Mouse (Mus musculus) heart, embryonic 16.5 days (tissue): ENCODE results near the gene Pym1. TPM values are rescaled to one million over a fixed set of nuclear protein-coding genes. Genes with fewer than 3 reads are reported as not detected.

ENCODE experiments used
- ATAC-seq: fragments of 200-750 bp; cut with Nextera tagmentation; replicated peaks from 2 replicates; pipeline ENCODE4 v1.8.0; 2017; ENCODE audit warnings: moderate number of reproducible peaks; ENCODE audit not compliant: insufficient read depth, low FRiP score; ENCODE audit errors: extremely low read depth
- H3K27ac ChIP-seq: fragments of 300-500 bp; sonication (generic); 2 replicates; pipeline ENCODE4 v1.5.1; 2014; ENCODE audit warnings: mild to moderate bottlenecking, low read length, control low read depth, moderate library complexity
- H3K27me3 ChIP-seq: fragments of 300-500 bp; sonication (generic); 2 replicates; pipeline ENCODE4 v1.6.1; 2014; ENCODE audit warnings: low read length, mixed read lengths; ENCODE audit not compliant: control insufficient read depth, insufficient read depth
- H3K36me3 ChIP-seq: fragments of 300-500 bp; sonication (generic); 2 replicates; pipeline ENCODE4 v1.6.1; 2014; ENCODE audit not compliant: control insufficient read depth, insufficient read depth
- H3K4me1 ChIP-seq: fragments of 300-500 bp; sonication (generic); 2 replicates; pipeline ENCODE4 v1.6.1; 2014; ENCODE audit warnings: low read length, mixed read lengths; ENCODE audit not compliant: control insufficient read depth, insufficient read depth
- H3K4me2 ChIP-seq: fragments of 300-500 bp; sonication (generic); 2 replicates; pipeline ENCODE4 v1.6.1; 2014; ENCODE audit warnings: low read depth, mild to moderate bottlenecking, control low read depth, low read length
- H3K4me3 ChIP-seq: fragments of 300-500 bp; sonication (generic); 2 replicates; pipeline ENCODE4 v1.5.1; 2014; ENCODE audit warnings: mild to moderate bottlenecking, control low read depth, low read length
- H3K9ac ChIP-seq: fragments of 300-500 bp; sonication (generic); 2 replicates; pipeline ENCODE4 v1.6.1; 2014; ENCODE audit warnings: low read length, control low read depth
- H3K9me3 ChIP-seq: fragments of 300-500 bp; sonication (generic); replicated peaks from 2 replicates; pipeline ENCODE4 v1.6.1; 2016; ENCODE audit warnings: low read length; ENCODE audit not compliant: control insufficient read depth
- WGBS: fragments of 180-500 bp; shearing (Covaris S2); extraction: QIAGEN DNeasy Blood & Tissue Kit; methylation state at CpG from one replicate; pipeline ENCODE4 v1.1.7; 2014; 5-methylcytosine and 5-hydroxymethylcytosine counted together
- polyA plus RNA-seq: library from polyadenylated mRNA; unstranded; fragments of >200 nt; fragmentation: Nextera tagmentation; extraction: Ambion mirVana; gene quantifications from 2 replicates; pipeline ENCODE4 v1.2.1, GENCODE M21; 2015

Gene Pym1
- polyA plus RNA-seq, 1 experiment from 2014 or later: 20.3 TPM

- WGBS: 17% methylated on average over 5 of the region's 5 CpGs
- Histone ChIP-seq H3K4me2 (no peak overlapping the region), H3K36me3 (no peaks in the 10 kb centered on the region), H3K9ac (no peak overlapping the region), H3K4me3 (no peak overlapping the region), H3K4me1 (no peaks in the 10 kb centered on the region), H3K9me3 (no peaks in the 10 kb centered on the region), H3K27ac (no peak overlapping the region), H3K27me3 (no peaks in the 10 kb centered on the region)
- ATAC-seq: no peak
Observed at GRCm38 (mm10) chr10:128773685-128774084, 26.0 kb downstream of the Pym1 start.

- no peaks in the 10 kb centered on the region for H3K27me3 ChIP-seq
- no peak overlapping the region for H3K4me3 ChIP-seq
- ATAC-seq: no peak
- H3K9me3 ChIP-seq: no peaks in the 10 kb centered on the region; the same call in 1 of the 2 replicates
- no peak overlapping the region for H3K9ac ChIP-seq
- no peaks in the 10 kb centered on the region; the same call in 1 of the 2 replicates for H3K4me1 ChIP-seq
- 81% methylated on average over 2 of the region's 2 CpGs for WGBS
- no peaks in the 10 kb centered on the region for H3K36me3 ChIP-seq
- H3K27ac ChIP-seq: peak overlapping the region; percentile 92
- no peak overlapping the region for H3K4me2 ChIP-seq
Observed at GRCm38 (mm10) chr10:128778441-128778840, 30.8 kb downstream of the Pym1 start.

- peaks cover 6% of the 10 kb centered on the region for H3K9me3 ChIP-seq
- H3K4me3 ChIP-seq: no peak overlapping the region
- H3K27me3 ChIP-seq: no peaks in the 10 kb centered on the region
- peak; percentile 93 for ATAC-seq
- WGBS: 26% methylated on average over 8 of the region's 8 CpGs
- H3K4me1 ChIP-seq: no peaks in the 10 kb centered on the region; the same call in 1 of the 2 replicates
- H3K4me2 ChIP-seq: peak overlapping the region; percentile 39; the same call in 1 of the 2 replicates
- peak overlapping the region; percentile 92 for H3K27ac ChIP-seq
- no peaks in the 10 kb centered on the region for H3K36me3 ChIP-seq
- H3K9ac ChIP-seq: no peak overlapping the region
Observed at GRCm38 (mm10) chr10:128779011-128779795, 31.5 kb downstream of the Pym1 start.

GRCm38 (mm10) chr10:128780200-128780599 lies 32.5 kb downstream of the Pym1 start:
- 88% methylated on average over 1 of the region's 1 CpGs for WGBS
- Histone ChIP-seq H3K9me3 (peaks cover 7% of the 10 kb centered on the region), H3K36me3 (no peaks in the 10 kb centered on the region), H3K27ac (no peak overlapping the region), H3K4me1 (no peaks in the 10 kb centered on the region; the same call in 1 of the 2 replicates), H3K27me3 (no peaks in the 10 kb centered on the region), H3K4me2 (no peak overlapping the region), H3K4me3 (no peak overlapping the region), H3K9ac (no peak overlapping the region)
- no peak for ATAC-seq

- no peak for ATAC-seq
- Histone ChIP-seq H3K36me3 (no peaks in the 10 kb centered on the region), H3K4me2 (no peak within 1 kb of the TSS), H3K9me3 (no peaks in the 10 kb centered on the region), H3K9ac (no peak within 1 kb of the TSS; the same call in 1 of the 2 replicates), H3K4me3 (0 out of 2 replicates have a peak within 1 kb of the TSS, but pooled peaks have one; percentile 4), H3K27me3 (no peaks in the 10 kb centered on the region), H3K27ac (no peak within 1 kb of the TSS; the same call in 1 of the 2 replicates), H3K4me1 (no peaks in the 10 kb centered on the region)
- WGBS: 58% methylated on average over 7 of the region's 7 CpGs
Observed at GRCm38 (mm10) chr10:128790398-128791124, 42.9 kb downstream of the Pym1 start, which contains the start of gene Mmp19. Gene Mmp19, plus strand, starts transcription at chr10:128790910.

GRCm38 (mm10) chr10:128792041-128792440 lies 44.4 kb downstream of the Pym1 start:
- no peak for ATAC-seq

GRCm38 (mm10) chr10:128793258-128793657 lies 45.6 kb downstream of the Pym1 start:
- WGBS: 97% methylated on average over 1 of the region's 1 CpGs
- Histone ChIP-seq H3K4me1 (no peaks in the 10 kb centered on the region), H3K4me3 (no peak overlapping the region), H3K9me3 (no peaks in the 10 kb centered on the region), H3K27me3 (no peaks in the 10 kb centered on the region), H3K36me3 (no peaks in the 10 kb centered on the region), H3K4me2 (no peak overlapping the region), H3K9ac (no peak overlapping the region), H3K27ac (no peak overlapping the region)
- ATAC-seq: no peak

More at GRCm38 (mm10) chr10:128792041-128792440, 44.4 kb downstream of the Pym1 start:
- H3K27ac ChIP-seq: no peak overlapping the region
- no peak overlapping the region for H3K4me2 ChIP-seq
- no peak overlapping the region for H3K4me3 ChIP-seq
- no peaks in the 10 kb centered on the region for H3K27me3 ChIP-seq
- H3K36me3 ChIP-seq: no peaks in the 10 kb centered on the region
- no peaks in the 10 kb centered on the region for H3K4me1 ChIP-seq
- H3K9me3 ChIP-seq: no peaks in the 10 kb centered on the region
- H3K9ac ChIP-seq: no peak overlapping the region

GRCm38 (mm10) chr10:128794391-128794790 lies 46.7 kb downstream of the Pym1 start:
- 89% methylated on average over 5 of the region's 5 CpGs for WGBS
- H3K36me3 ChIP-seq: no peaks in the 10 kb centered on the region
- no peak overlapping the region for H3K9ac ChIP-seq
- no peaks in the 10 kb centered on the region for H3K4me1 ChIP-seq
- no peaks in the 10 kb centered on the region for H3K9me3 ChIP-seq
- H3K4me3 ChIP-seq: no peak overlapping the region
- no peak overlapping the region for H3K27ac ChIP-seq
- no peaks in the 10 kb centered on the region for H3K27me3 ChIP-seq
- ATAC-seq: no peak
- H3K4me2 ChIP-seq: no peak overlapping the region

- Histone ChIP-seq H3K4me1 (no peaks in the 10 kb centered on the region), H3K36me3 (no peaks in the 10 kb centered on the region), H3K9me3 (no peaks in the 10 kb centered on the region), H3K27me3 (no peaks in the 10 kb centered on the region), H3K4me2 (no peak overlapping the region), H3K9ac (no peak overlapping the region), H3K27ac (no peak overlapping the region), H3K4me3 (no peak overlapping the region)
- ATAC-seq: no peak
- WGBS: 84% methylated on average over 3 of the region's 3 CpGs
Observed at GRCm38 (mm10) chr10:128795581-128795980, 47.9 kb downstream of the Pym1 start.
